Mouse (Mus musculus) thymus, adult 18-20 months (tissue): Measurements from ENCODE around the gene Gm18336.
"Not testable (repeated sequence)": the region's sequence is repeated elsewhere in the genome, so short reads cannot be mapped to it uniquely, and the experiment has no call there.

Source experiments
- DNase-seq, 2 experiments: peaks; one replicate each; pipeline ENCODE4 v3.0.0; 2022; ENCODE audit warnings: mixed read lengths in 2 of 2

The Gm18336 gene

GRCm38 (mm10) chrX:73398636-73399035, at the start of gene Gm18336:
TSS of gene Gm18336 (minus strand) at chrX:73398736.
- not testable (repeated sequence) for DNase-seq

- DNase-seq: no peak
These were observed 42.9 kb upstream of the Gm18336 start for GRCm38 (mm10) chrX:73441428-73441827.

GRCm38 (mm10) chrX:73435252-73435651, 36.7 kb upstream of the Gm18336 start, which contains the start of gene Trex2:
TSS of gene Trex2 (minus strand) at chrX:73435344.
- DNase-seq: no peak

- DNase-seq: no peak
These were observed 34.3 kb upstream of the Gm18336 start for GRCm38 (mm10) chrX:73432850-73433249.

GRCm38 (mm10) chrX:73430036-73430435, 31.5 kb upstream of the Gm18336 start:
- DNase-seq: no peak

- no peak for DNase-seq
These were observed 14.2 kb upstream of the Gm18336 start for GRCm38 (mm10) chrX:73412767-73413166.

GRCm38 (mm10) chrX:73410880-73411517, 12.5 kb upstream of the Gm18336 start, which contains the start of gene Zfp92:
TSS of gene Zfp92 (plus strand) at chrX:73411096.
- DNase-seq: peak in 1 of 2 experiments; percentile 9

- no peak for DNase-seq
These were observed 3.1 kb upstream of the Gm18336 start for GRCm38 (mm10) chrX:73401616-73402015.

- no peak for DNase-seq
These were observed 2.4 kb upstream of the Gm18336 start for GRCm38 (mm10) chrX:73400951-73401350.

GRCm38 (mm10) chrX:73396446-73396845, 2.1 kb downstream of the Gm18336 start:
- DNase-seq: no peak

GRCm38 (mm10) chrX:73391481-73391880, 7.1 kb downstream of the Gm18336 start:
- no peak for DNase-seq

- no peak for DNase-seq
These were observed 13.6 kb downstream of the Gm18336 start for GRCm38 (mm10) chrX:73384924-73385323.

GRCm38 (mm10) chrX:73384419-73384818, 14.1 kb downstream of the Gm18336 start:
- no peak for DNase-seq

- DNase-seq: no peak
These were observed 35.2 kb downstream of the Gm18336 start for GRCm38 (mm10) chrX:73363291-73363690.

GRCm38 (mm10) chrX:73356719-73357118, 41.8 kb downstream of the Gm18336 start:
- DNase-seq: no peak

GRCm38 (mm10) chrX:73356163-73356562, 42.4 kb downstream of the Gm18336 start:
- no peak for DNase-seq
